Mouse (Mus musculus): Measurements from ENCODE around the gene Cacna2d3.

Gene Cacna2d3

DNA sequence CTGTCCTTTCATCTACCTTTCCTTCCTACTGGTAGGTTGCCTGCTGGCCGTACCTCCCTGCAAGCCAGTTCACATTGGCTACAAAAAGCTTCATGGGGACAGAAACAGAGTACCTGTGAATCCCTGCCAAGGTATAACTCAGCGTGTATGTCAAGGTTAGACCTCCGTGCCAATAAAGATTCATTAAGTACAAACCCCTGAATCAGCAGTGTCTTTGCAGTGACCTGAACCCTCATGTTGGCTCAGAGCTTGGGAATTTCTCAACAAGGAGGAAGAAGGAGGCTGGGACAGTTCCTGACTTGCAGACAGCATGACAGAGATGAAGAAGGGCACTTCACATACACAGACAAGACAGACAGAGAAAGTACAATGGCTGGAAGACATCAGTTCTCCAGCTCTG, 225.1 kb downstream of the Cacna2d3 start:
- no peak for DNase-seq (ENCODE audit: low read depth)

DNA sequence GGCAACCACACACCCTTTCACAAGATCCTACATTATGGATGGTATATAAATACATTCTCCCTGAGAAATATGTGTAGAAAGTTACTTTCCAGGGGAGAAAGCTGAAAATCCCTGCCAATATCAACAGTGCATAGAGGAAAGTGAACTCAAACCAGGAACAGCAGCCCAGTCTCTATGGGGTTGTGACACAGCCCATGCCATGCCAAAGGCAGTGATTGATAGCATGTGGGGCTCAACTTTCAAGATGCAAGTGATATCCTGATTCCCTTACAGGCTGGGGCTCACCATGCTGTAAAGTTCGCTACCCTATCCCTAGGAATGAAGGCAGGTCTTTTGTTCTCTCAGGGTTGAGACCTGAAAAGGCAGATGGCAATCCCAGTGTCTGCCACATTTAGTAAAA, 229.9 kb downstream of the Cacna2d3 start:
- DNase-seq (ENCODE audit: low read depth): no peak

DNA sequence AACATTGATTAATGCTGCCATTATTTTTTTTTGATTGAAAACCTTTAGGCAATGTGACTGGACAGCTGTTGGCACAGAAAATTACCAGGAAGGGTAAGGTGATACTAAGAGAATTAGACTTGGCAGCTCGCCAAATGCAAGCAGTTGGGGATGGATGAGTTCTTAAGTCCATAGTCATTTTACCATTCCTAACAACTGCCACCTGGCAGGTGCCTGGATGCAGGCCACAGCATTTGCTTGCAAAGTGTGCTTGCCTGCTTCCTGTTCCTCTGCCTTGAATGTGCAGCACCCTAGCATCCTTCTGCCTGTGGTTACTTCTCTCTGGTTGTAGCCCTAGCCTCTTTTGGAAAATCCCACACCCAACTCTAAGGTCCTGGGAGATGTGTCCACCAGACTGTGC, 236.2 kb downstream of the Cacna2d3 start:
- DNase-seq (ENCODE audit: low read depth): no peak

DNA sequence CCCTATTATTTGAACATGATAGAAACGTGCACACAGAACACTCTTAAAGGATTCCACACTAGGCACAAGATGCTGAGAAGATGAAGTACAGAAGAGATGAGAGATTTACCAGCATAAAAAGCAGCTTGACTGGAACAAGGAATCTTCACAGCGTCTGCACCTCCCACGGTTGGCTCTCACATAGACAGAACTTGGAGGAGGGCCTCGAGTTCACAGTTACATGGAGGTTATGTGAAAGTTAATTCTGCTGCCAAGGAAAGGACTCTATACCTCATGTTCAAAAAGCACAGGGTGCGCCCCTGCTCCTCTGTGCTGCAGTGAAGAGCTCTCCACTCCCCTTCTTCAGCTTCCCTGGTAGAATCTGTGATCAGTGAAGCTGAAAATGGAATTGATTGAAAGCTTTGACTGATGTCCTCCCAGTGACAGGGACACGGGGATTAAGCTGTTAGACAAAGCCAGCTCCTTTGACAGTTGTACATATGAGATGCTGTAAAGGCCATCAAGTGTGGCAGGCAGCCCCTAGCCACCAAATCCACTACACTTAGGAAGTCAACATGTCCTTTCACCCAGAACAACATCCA, 243.2 kb downstream of the Cacna2d3 start:
- no peak for DNase-seq (ENCODE audit: low read depth)

DNA sequence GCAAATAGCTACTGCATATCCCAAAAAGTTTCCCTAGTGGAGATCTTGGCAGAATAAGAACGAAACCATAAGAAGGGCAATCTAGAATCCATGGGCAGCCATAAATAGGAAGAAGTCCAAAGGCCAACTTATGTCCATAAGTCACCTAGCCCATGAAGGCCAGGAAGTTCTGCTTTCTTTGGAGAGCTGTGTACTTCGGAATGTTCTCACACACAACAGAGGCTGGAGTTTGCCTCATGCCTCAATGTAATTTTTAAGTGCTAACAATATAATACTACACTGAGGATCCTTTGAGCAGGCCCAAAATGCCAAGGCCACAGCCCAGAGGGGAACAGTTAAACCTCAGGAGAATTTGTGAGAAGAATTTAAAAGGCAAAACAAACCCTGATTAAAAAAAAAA, 257.4 kb downstream of the Cacna2d3 start:
- no peak for DNase-seq (ENCODE audit: low read depth)

DNA sequence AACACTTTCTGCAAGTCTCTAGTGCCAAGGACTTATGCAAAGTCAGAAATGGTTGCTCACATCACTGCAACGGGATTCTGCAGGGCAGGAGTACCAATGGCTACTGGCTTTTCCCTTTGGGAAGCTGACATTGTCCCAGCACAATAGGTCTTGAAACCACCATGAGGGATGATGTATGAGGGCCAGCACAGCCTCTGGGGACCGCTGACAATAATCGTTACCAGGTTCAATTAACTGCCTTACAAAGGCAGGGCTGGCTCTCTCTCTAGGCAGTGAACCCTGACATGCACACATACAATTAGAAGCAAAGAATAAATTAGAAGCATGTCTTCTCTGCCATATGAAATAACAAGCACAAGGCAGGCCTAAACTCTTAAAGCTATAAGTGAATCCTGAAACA, 272.5 kb downstream of the Cacna2d3 start:
- DNase-seq (ENCODE audit: low read depth): no peak

DNA sequence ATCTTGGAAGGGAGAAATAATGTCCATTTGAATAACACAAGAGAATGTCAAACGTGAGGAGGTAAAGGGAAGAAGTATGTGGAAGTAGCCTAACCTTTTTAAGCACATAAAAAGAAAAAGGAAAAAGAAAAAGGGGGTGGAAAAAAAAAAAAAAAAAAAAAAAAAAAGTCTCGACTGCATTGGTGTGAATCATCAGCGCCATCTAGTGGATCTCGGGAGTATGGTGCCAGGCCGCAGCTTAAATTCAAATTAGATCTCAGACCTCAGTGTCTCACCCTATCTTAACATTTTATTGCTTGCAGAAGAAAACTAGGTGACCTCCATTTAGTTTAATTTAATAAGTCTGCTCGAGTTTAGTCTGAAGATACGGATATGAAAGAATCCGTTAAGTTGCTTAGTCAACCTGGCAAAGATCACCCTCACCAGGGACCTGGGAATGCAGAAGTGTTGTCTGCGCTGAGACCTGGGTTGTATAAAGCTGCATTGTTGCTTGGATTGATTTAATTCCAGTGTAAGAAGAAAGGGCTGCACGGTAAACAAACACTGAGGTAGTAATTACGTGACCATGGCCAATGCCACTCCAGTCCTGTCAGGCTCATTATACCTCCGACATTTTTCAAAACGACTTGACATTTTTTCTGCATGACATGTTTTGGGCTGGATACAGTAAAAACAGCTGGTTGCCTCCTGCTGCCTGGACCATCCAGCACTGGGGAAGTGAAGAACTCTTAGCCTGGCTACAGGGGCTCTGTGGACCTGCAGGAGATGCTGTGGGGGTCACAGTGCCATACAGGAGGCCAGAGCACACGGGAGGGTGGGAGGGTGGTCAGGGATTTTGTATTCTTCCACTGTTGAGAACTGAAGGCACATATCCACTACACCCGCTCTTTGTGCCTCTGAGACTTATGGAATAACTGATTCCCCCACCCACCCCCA, 278.3 kb downstream of the Cacna2d3 start:
- peak; percentile 9 for DNase-seq (ENCODE audit: low read depth)

DNA sequence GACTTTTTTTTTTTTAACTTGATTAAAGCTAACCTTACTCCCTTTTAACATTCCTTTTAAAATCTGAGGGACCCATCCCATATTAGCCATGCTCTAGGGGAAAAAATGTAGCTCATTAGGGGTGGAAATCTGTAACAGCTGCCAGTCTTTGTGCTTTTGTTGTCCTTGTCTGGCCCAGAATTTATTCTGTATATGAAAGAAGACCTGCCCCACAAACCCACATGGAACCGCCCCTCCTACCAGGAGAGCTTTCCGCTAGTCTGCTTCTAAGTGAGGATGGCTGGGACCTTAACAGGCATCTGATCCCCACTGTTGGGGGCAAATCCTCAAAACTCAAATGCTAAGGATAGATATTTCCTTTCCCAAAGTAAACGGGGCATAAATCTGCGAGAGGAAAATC, 279.2 kb downstream of the Cacna2d3 start:
- no peak for DNase-seq (ENCODE audit: low read depth)

DNA sequence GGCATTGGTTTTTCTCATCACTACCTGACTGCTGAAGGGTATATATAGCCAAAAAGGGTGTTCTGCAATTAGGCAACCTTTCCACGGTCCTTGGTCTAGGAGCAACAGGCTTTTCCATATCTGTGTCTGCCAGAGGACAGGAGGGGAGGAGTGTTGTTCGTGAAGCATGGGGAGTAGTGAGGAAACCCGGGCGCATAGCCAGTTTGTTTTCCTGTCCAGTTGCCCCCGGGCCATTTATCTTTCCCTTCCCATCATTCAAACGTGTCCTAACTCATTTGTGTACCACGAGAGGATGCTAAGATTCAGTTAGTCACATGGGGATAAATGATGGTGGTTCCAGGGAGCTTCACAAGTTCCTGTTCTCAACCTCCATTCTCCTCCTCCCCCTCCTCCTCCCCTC, 283.0 kb downstream of the Cacna2d3 start:
- no peak for DNase-seq (ENCODE audit: low read depth)

DNA sequence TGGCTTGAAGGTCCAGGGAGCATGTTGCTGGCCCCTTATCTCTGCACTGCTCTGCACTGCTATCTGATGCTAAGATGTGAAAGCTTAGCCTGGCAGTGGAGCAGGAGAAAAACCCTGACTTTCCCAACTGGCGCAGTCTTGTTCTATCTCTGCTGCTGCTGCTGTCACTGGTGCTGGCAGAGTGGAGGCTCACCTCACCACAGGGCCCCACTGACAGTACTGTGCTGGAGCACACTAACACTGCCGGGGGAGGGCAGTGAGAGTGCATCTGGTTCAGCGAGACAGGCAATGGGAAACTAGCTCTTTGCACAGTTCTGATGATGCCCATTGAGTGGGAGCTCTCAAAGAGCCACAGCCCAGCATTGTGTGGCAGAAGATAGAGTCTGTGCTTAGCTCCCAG, 283.4 kb downstream of the Cacna2d3 start:
- DNase-seq (ENCODE audit: low read depth): no peak

DNA sequence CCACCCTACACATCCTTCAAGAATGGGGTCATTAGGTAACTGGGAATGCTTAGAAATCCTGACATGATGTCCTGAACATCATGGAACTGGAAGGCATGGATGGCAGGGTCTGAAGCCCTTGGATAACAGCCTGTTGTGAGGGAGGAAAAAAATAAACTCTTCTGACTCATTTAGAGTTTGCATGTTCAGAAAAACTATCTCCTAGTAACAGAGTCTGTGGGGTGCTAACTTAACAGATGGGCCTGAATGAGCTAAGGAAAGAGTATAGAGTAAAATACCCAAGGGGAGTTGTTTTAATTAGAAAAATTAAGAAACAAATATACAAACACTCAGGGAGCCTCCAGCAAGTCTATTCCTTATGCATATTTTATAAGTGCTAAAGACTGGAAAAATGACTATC, 286.5 kb downstream of the Cacna2d3 start:
- DNase-seq (ENCODE audit: low read depth): no peak

DNA sequence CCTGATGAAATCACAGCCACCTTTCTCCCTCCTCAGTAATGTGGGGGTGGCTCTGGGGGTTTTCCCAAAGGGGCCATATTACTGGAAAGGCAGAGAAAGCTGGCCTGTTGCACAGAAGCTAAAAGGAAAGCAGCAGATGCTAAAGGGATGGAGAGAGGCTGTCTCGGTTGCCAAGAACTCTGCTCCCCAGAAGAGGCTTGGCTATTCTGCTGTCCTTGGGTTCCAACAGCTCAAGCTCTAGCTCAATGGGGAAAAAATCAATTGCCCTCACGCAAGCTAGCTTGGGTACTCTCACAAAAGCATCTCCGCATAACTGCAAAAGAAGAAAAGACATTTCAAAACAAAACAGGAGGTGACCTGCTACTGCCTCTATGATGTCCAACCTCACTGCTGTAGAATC, 287.9 kb downstream of the Cacna2d3 start:
- DNase-seq (ENCODE audit: low read depth): no peak

DNA sequence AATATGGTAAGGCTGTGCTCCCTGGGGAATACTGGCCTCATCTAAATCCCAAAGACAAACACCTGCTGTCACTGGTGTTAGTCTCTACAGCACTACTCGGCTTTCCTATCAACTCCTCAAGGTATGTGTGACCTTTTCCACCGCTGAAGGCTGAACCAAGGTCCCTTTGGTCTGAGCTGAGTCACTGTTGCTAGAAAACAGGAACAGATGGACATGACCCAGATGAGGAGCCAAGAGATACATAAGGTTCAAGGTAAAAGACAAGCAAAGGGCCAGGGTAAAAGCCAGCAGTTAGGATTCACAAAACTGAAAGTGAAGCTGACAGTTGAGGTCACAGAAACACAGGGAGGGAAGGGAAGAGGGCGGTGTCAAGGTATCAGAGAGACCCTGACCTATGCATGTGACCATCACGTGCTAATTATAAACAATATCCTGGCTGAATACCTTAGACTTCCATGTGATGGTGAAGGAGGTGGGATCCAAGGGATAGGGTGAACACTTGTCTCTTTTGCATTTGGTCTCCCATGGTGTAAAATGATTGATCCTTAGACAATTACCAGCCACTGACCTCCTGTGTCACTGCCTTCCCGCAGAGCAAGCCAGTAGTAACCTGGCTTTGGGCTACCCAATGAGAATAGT, 288.5 kb downstream of the Cacna2d3 start:
- DNase-seq (ENCODE audit: low read depth): no peak

DNA sequence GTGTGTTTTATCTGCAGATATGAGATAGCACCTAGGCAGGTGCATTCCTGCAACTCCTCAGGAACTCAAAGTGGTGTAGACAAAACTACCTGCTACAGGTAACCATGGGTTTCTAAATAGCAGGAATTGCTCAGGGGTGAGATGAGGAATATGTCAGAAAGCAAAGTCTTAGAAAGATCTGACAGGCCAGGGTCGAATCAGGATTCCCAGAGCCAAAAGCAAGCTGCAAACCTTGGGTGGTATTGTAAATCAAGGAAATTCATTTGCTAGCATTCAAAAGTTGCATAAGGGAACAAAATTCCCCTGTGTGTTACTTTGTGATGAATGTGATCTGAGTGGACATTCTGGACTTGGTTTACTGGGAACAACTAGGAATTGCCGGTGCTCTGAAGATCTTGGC, 291.9 kb downstream of the Cacna2d3 start:
- no peak for DNase-seq (ENCODE audit: low read depth)

DNA sequence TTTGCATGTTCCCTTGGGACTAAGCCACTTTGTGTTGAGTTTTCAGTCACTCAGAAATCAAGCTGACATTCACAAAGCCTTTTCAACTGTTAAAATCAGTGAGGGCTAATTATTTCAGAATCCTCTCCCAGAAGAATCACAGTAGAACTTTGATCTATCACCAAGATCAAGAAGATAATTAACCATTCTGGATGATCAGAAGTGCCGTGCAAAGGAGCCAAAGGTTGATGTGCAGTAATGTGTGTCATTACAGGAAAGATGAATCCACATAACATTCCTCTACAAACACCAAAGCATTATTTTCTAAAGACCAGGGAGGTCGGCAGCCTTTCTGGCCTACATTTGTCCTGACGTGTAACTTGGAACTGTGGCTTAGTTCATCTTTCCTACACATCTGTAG, 296.0 kb downstream of the Cacna2d3 start:
- no peak for DNase-seq (ENCODE audit: low read depth)

DNA sequence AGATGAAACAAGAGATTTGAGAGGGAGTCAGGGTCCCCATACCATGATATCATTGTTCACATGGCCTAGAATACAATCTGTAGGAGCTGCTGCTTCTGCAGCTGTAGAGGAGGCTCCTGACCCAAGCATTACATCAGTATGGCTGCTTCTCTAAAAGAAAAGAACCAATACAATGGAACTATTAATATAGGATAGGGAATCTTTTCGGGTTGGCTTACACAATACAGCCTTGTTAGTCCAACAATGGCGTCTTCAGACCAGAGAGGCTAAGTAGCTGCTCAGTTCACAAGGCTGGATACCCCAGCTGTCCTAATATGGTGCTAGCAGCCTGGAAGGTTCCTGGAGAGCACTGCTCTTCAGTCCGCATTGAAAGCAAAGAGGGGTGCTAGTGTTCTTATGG, 296.5 kb downstream of the Cacna2d3 start:
- DNase-seq (ENCODE audit: low read depth): no peak

DNA sequence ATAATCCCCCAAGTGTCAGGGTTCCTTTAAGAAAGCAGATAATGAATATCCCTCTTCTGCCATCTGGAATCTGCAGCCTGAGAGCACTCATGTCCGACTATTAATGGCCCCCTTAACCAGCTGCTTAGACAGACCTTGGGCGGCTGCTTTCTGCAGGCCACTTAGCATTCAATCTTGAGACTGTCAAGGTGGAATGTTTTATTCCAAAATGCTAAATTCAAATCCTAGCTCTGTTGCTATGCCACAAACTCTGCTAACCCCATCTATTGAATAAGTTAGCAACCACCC, 315.8 kb downstream of the Cacna2d3 start:
- DNase-seq (ENCODE audit: low read depth): no peak

DNA sequence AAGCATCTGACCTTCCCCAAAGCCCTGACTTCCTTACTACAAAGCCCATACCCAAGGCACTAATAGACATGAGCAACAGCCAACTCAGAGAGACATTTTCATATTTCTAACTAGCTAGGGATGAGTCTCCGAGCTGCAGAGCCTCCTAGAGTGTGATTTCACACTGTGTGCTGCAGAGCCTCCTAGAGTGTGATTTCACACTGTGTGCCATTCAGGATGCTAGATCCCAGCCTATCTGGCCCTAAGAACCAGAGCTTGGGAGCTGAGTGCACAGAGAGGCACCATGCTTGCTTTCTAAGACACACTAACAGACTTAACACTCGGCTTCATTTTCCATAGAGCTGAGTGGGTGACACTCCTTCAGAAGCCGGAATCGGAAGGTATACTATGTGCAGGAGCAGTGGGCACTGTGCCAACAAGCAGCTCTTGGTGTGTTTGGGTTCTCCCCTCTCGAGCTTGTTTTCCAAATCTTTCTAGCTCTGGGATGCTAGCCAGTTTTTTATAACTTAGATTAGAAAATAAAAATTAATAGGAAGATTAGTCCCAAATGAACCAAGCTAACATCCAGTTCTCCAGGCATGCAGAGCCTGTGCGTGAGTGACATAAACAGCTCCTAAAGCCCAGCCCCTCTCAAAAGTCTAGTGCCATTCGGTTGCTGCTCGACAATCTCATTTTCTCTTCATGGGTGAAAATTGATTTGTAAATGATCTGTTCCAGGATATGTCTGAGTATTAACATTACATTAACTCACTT, 316.4 kb downstream of the Cacna2d3 start:
- no peak for DNase-seq (ENCODE audit: low read depth)

DNA sequence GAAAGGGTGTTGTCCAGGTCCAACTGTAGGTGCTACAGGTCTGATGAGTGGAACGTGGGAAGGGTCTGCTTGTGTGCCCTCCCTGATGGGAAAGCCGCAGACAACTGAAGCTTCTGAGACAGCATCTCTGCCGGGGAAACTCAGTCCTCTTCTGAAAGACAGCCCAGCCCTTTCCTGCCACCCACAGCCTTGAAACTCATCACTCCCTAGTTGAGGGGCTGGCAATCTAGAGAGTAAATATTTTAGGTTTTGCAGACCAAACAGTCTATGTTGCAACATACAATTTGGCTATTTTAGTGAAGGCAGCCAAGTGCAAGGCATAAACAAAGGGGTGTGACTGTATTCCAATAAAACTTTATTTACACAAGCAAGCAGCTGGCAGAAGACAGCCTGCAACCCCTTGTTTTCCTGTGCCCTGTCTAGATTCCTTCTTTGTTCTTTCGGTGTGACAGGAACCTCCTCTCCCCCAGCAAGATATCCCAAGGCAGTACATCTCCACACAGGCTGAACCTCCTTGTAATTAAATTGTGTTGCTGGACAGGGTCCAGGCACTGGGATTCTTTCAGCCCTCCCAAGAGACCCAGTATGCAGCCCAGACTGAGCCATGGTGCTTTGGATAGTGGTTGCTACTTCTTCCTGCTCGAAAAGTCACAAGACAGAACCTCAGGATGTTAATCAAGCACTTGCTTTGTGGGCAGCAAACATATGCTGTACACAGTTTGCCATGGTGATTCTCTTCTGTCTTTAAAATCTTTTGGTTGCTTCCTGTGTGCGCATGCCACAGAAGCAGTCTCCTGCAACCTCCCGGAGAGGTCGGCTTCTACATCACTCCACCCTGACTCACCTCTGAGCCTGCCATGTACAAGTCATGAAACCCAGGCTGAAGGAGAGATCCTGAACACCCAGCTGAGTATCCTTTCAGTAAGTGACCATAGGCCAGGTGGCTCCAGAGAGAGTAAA, 317.5 kb downstream of the Cacna2d3 start:
- DNase-seq (ENCODE audit: low read depth): no peak

DNA sequence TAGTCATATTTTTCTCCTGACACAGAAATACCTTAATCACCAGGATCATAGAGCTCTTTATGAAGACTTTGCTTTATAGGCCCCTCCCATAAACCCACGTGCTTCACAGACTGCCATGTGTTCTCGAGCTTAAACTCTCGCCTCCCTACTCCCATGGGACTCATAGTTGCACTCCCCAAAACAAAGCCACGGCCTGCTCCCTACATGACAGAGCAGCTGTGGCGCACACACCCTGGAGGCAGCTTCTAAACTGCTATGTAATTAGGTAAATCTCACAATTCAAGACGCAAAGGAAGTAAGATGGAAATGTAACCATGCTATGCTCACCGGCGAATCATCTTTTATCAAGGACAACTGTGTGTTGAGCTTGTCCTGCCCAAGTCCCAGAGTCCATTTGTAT, 319.2 kb downstream of the Cacna2d3 start:
- DNase-seq (ENCODE audit: low read depth): no peak

DNA sequence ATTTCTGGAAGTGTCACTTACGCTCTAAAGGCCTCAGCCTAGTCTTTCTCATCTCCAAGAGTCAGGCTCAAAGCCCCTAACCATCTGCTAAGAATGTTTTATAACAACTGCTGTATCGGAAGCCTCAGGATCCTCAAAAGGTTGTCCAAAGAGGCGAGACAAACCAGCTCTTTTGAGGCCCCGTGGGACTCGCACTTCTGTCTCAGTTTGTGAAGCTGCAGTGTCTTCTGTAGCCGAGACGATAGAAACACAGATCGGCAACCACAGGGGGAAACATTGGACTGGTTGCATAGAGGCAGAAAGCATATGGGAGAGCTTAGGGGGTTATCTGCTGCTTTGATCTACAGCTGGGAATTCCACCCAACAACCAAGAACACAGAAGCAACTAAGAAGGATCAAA, 327.9 kb downstream of the Cacna2d3 start:
- DNase-seq (ENCODE audit: low read depth): no peak

DNA sequence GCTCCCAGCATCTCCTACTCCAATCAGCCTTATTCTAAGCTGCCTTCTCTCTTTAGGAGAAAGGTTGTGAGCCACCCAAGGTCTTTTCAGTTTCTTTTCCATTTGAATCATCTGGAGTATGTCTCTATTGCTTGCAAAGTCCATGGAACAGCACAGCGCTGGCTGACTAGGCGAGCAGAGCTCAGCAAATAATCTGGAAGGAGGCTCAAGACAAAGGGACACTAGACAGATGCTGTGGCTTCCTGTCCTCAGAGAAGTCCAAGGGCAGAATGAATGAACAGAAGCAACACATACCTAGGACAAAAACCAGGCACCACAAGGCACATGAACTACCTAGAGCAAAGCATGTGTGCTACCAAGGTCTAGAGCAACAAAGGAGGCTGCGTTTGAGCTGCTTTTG, 328.8 kb downstream of the Cacna2d3 start:
- no peak for DNase-seq (ENCODE audit: low read depth)

Measured in naive thymus-derived CD4-positive, alpha-beta T cell, adult 2 months (primary cell).